Mouse (Mus musculus): ENCODE measurements at regions not wholly inside any gene's neighbourhood (a gene's known extent, or its start where the extent isn't known, plus 50 kb on each side); places are given as distances from the start of the nearest gene placed in this dataset. TPM values are rescaled to one million over a fixed set of nuclear protein-coding genes. Genes with fewer than 3 reads are reported as not detected.
A peak's percentile ranks its signal among the peaks of the same experiment; 100 is the strongest.

DNA sequence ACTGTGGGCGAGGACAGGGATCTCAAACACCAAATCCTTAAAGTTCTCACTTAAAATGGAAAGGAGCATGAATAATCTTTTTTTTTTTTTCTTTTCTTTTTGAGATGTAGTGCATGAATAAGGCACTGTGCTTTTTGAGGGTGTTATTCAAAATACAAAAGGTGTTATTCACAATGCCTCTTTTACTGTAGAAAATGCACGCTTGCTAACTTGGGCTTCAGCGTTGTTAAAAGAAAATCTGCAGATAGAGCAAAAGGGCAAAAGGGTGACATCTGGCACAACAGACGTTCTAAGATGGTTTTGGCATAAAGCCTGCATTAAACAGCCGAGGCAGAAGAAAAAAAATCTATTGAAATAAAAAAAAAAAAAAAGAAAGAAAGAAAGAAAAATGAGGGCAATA is 651.5 kb upstream of the Lrrn3 start:
- peak overlapping the region; percentile 70 for H3K27ac ChIP-seq (replicated peaks)
- 2% methylated on average over 5 of the region's 5 CpGs for WGBS

DNA sequence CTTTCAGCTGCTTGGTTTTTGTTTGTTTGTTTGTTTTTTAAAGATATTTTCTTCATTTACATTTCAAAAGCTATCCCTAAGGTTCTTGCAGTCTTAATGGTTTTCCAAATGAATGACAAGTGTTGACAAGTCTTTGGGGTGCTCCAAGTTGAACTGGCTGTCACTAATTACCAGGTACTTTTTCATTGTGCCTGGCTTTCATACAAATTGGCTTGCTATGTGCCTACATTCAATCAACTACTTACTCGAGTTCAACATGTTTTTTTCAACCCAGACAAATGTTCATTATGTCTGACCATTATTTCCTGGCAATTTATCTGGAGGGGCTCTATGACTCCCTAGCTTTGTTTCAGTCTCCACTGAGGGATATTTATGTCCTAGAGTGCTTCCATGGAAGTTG is 614.0 kb upstream of the Lrrn3 start:
- no peak overlapping the region for H3K9ac ChIP-seq (replicated peaks)
- no peaks in the 10 kb centered on the region for H3K27me3 ChIP-seq
- no peak overlapping the region for H3K27ac ChIP-seq (replicated peaks)
- H3K4me2 ChIP-seq (replicated peaks), result no peak overlapping the region
- no peaks in the 10 kb centered on the region for H3K4me1 ChIP-seq
- H3K4me3 ChIP-seq, result no peak overlapping the region
- peak; percentile 58; the same call in 1 of the 2 replicates for ATAC-seq (replicated peaks)
- 18% methylated on average over 1 of the region's 1 CpGs for WGBS
- H3K9me3 ChIP-seq, result no peaks in the 10 kb centered on the region
- no peaks in the 10 kb centered on the region for H3K36me3 ChIP-seq

More for the DNA sequence above, 651.5 kb upstream of the Lrrn3 start:
- peak; percentile 89 for ATAC-seq (replicated peaks)
- Histone ChIP-seq H3K27me3 (no peaks in the 10 kb centered on the region), H3K4me3 (no peak overlapping the region), H3K9ac (replicated peaks) (no peak overlapping the region), H3K4me2 (replicated peaks) (no peak overlapping the region), H3K4me1 (peaks cover 18% of the 10 kb centered on the region), H3K9me3 (no peaks in the 10 kb centered on the region), H3K36me3 (no peaks in the 10 kb centered on the region)

DNA sequence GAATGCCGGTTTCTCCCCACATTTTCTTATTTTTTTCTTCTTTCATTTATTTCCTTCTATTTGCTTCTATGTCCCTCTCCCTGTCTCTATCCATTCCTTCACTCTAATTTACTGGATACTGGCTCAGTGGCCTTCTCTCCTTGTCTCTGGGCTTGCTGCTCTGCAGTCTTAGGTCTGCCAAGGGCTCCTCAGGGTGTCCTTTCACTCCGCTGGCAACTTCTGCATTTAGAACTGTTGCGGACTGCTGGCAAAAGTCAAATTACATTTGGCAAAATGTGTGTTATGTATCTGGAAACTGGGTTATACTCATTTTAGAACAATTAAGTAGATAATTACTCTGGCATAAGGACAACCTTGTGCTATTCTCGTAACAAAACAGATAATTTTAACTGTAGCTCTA is 584.2 kb upstream of the Lrrn3 start:
- Histone ChIP-seq H3K4me3 (no peak overlapping the region), H3K27me3 (no peaks in the 10 kb centered on the region), H3K9me3 (no peaks in the 10 kb centered on the region), H3K36me3 (no peaks in the 10 kb centered on the region), H3K27ac (replicated peaks) (no peak overlapping the region), H3K4me2 (replicated peaks) (no peak overlapping the region), H3K4me1 (no peaks in the 10 kb centered on the region), H3K9ac (replicated peaks) (no peak overlapping the region)
- 67% methylated on average over 4 of the region's 4 CpGs for WGBS
- no peak for ATAC-seq (replicated peaks)

GRCm38 (mm10) chr12:42063745-42064144 is 577.5 kb upstream of the Lrrn3 start:
- no peak overlapping the region for H3K9ac ChIP-seq (replicated peaks)
- no peaks in the 10 kb centered on the region for H3K36me3 ChIP-seq
- no peaks in the 10 kb centered on the region for H3K9me3 ChIP-seq
- no peak for ATAC-seq (replicated peaks)
- no peak overlapping the region for H3K4me3 ChIP-seq
- H3K4me2 ChIP-seq (replicated peaks), result no peak overlapping the region
- no peaks in the 10 kb centered on the region for H3K4me1 ChIP-seq
- no peak overlapping the region for H3K27ac ChIP-seq (replicated peaks)
- no peaks in the 10 kb centered on the region for H3K27me3 ChIP-seq

- no peak for ATAC-seq (replicated peaks)
- Histone ChIP-seq H3K27ac (replicated peaks) (no peak overlapping the region), H3K9me3 (no peaks in the 10 kb centered on the region), H3K4me3 (no peak overlapping the region), H3K4me1 (no peaks in the 10 kb centered on the region), H3K36me3 (no peaks in the 10 kb centered on the region), H3K4me2 (replicated peaks) (no peak overlapping the region), H3K27me3 (no peaks in the 10 kb centered on the region), H3K9ac (replicated peaks) (no peak overlapping the region)
- 75% methylated on average over 1 of the region's 1 CpGs for WGBS
Measured at GRCm38 (mm10) chr12:42049056-42049455, 562.8 kb upstream of the Lrrn3 start.

DNA sequence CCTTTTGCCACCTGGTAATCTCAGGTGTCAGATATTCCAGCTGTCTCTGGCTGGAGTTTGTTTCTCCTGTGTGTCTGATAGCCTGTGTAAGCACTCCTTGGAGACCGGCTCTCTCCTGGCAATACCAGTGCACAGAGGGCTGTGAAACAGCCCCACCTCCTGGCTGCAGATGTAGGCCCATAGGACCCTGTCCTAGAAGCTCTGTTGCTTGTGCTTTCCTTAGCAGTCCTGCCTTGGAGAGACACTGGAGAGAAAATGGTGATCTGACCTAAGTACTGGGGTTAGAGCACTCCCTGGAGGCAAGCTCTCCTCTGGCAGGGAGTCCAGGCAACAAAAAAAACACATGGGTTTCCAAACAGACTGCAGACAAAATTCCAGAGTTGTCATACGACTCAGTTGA is 541.6 kb upstream of the Lrrn3 start:
- Histone ChIP-seq H3K36me3 (no peaks in the 10 kb centered on the region), H3K27me3 (no peaks in the 10 kb centered on the region), H3K27ac (replicated peaks) (no peak overlapping the region), H3K9me3 (no peaks in the 10 kb centered on the region), H3K9ac (replicated peaks) (no peak overlapping the region), H3K4me1 (no peaks in the 10 kb centered on the region), H3K4me3 (no peak overlapping the region), H3K4me2 (replicated peaks) (no peak overlapping the region)
- no peak for ATAC-seq (replicated peaks)
- 77% methylated on average over 2 of the region's 2 CpGs for WGBS

- 59% methylated on average over 1 of the region's 1 CpGs for WGBS
- Histone ChIP-seq H3K4me2 (replicated peaks) (no peak overlapping the region), H3K9ac (replicated peaks) (no peak overlapping the region), H3K27me3 (no peaks in the 10 kb centered on the region), H3K27ac (replicated peaks) (no peak overlapping the region), H3K4me1 (no peaks in the 10 kb centered on the region), H3K36me3 (no peaks in the 10 kb centered on the region), H3K9me3 (no peaks in the 10 kb centered on the region), H3K4me3 (no peak overlapping the region)
- no peak for ATAC-seq (replicated peaks)
Measured at GRCm38 (mm10) chr12:42017506-42017905, 531.3 kb upstream of the Lrrn3 start.

GRCm38 (mm10) chr12:42008827-42009383 is 522.7 kb upstream of the Lrrn3 start:
- no peaks in the 10 kb centered on the region for H3K9me3 ChIP-seq
- WGBS, result 95% methylated on average over 3 of the region's 3 CpGs
- no peak for ATAC-seq (replicated peaks)

DNA sequence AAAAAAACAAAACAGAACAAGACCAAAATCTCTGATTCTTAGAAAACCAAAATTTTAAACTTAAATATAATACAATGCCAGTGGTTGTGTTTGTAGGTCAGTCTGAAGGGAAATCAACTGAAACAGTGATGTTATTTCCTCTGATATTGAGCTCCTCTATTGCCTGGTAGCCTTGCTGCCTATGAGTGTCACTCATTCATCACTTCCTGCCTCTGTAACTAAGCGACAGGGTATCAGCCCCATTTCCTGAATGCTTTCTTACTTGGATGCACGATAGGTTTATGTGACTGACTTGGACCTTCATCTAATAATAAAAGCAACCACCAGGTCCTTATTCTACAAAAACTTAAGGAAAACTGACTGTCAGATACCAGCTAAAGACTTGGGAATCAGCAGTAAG is 520.7 kb upstream of the Lrrn3 start:
- Histone ChIP-seq H3K4me1 (no peaks in the 10 kb centered on the region), H3K4me3 (no peak overlapping the region), H3K9me3 (no peaks in the 10 kb centered on the region), H3K27ac (replicated peaks) (no peak overlapping the region), H3K9ac (replicated peaks) (no peak overlapping the region), H3K27me3 (no peaks in the 10 kb centered on the region), H3K4me2 (replicated peaks) (no peak overlapping the region), H3K36me3 (no peaks in the 10 kb centered on the region)
- no peak for ATAC-seq (replicated peaks)
- 84% methylated on average over 2 of the region's 2 CpGs for WGBS

More at GRCm38 (mm10) chr12:42008827-42009383, 522.7 kb upstream of the Lrrn3 start:
- H3K4me1 ChIP-seq, result no peaks in the 10 kb centered on the region
- no peak overlapping the region for H3K27ac ChIP-seq (replicated peaks)
- no peak overlapping the region for H3K9ac ChIP-seq (replicated peaks)
- H3K27me3 ChIP-seq, result no peaks in the 10 kb centered on the region
- H3K4me3 ChIP-seq, result no peak overlapping the region
- H3K4me2 ChIP-seq (replicated peaks), result no peak overlapping the region
- H3K36me3 ChIP-seq, result no peaks in the 10 kb centered on the region

Small RNA genes lying in the stretch of these regions (microRNA-seq; reads per million reads assigned to microRNA genes)
- not detected for gene Gm25248

Measured in forebrain, embryonic 15.5 days (tissue).